Mouse (Mus musculus) naive thymus-derived CD4-positive, alpha-beta T cell, adult 2 months (primary cell): ENCODE data around the gene Hist1h4f.
A peak's percentile ranks its signal among the peaks of the same experiment; 100 is the strongest.

Source experiments
- DNase-seq: peaks from one replicate; pipeline ENCODE4 v3.0.0-alpha.2; 2011; ENCODE audit warnings: low read depth

Hist1h4f gene

GRCm38 (mm10) chr13:23533560-23534367 is 17.7 kb downstream of the Hist1h4f start, which contains the start of gene Hist1h2af:
TSS of gene Hist1h2af (plus strand) at chr13:23533906.
- DNase-seq, result peak; percentile 73

DNA sequence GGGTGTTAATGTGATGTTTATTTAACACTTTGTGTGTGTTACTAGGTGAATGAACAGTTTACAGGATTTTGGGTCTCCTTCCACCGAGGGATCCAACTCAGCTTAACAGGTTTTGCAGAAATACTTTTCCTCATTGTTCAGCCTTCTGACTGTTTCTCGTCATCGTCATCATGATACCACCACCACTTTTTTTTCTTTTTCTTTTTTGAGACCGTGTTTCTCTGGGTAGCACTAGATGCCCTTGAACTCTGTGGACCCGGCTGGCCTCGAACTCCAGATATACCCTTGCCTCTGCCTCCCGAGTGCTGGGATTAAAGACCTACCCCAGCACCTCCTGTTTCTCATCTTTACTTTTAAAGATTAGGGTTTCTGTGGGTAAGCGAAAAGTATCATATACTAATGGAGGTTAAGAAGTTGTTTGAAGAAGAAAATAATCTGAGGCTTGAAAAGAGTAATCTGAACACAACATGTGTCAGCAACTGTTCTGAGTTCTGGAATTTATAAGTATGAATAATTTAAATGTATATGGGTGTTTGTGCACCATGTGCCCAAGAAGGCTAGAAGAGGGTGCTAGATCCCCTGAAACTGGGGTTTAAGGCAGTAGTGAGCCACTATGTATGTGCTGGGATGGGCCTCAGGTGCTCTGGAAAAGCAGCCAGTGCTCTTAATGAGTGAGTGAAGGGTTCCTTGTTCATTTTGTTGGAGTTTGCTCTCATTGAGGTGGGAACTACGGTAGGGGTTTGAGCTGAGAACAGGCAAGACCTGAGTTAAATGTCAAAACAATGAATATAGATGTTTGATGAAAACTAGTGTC is 19.0 kb downstream of the Hist1h4f start:
- DNase-seq, result peak; percentile 6

GRCm38 (mm10) chr13:23530901-23531875 is 20.3 kb downstream of the Hist1h4f start, which contains the start of gene Hist1h4h:
TSS of gene Hist1h4h (plus strand) at chr13:23531050.
- DNase-seq, result peak; percentile 98

DNA sequence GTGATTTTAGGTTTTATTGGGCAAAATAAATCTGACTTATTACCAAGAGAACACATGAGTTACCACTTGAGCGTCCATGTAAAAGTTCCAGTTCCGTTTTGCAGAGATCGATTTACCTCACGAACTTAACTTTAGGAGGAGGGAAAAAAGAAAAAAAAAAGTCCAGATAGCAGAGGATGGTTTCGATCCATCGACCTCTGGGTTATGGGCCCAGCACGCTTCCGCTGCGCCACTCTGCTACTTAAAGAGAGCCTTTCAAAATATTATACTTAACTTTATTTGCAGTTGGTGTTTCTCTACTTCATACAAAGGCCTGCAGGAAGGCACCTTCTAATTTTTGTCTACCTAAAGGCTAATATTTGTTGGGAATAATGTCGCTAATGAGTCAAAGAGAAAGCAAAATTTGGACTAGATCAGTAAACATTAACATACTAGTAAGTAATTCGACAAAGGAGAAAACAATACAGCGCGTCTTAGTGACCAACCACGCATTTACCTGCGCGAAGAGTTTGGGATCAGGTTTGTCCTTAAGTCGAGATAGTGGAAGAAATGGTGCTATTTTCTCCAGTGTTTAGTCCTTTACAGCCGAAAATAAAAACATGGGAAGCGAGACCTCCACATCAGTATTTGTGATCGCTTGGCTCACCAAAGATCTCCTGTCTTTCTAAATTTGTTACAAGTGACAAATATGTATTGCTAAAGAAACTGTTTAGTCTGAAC is 21.1 kb downstream of the Hist1h4f start:
- DNase-seq, result peak; percentile 92

DNA sequence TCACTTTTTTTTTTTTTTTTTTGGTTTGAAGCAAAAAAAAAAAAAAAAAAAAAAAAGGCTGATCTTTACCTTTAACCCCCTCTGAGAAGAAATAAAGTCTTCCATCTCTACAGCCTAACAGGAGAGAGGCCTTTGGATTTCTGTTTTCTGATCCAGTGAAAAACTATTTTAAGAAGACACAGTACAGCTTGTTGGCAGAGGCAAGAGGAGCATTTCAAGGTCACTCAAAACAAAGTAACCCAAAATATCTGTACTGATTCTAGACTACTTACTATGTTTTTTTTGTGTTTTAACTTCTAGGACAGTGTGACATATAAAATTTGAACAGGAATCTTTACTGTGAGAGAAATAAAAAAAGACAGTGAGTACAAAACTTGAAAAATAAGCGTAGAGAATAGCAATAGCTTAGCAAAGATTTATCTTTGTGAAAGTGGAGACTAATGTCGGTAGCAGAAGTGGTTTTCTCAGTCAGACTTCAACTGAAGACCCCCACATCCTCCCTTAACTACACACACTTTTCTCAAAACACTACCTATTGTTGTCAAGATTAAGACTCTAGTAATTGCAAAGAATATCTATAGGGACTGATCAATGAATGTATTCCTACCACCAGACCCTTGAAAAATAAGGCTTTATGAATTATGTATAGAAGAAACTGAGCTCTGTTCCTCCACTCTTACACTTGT is 21.8 kb downstream of the Hist1h4f start:
- DNase-seq, result no peak

DNA sequence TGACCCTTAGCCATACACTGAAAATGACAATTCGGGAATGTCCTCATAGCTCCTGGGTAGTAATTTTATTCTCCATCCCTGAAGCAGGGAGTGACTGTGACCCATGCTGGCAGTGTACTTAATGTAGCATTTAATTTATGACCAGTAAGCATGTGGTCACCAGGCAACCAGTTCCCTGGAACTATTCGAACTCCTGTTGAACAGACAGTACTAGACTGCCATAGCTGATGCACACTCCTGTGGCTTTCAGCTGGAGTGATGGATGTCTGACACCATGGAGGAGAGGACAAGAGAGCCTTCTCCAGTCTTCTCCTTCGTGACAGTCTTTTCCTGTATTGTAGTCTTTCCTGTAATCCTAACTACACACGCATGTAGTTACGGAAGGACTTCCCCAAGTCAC is 22.4 kb downstream of the Hist1h4f start:
- DNase-seq, result no peak

GRCm38 (mm10) chr13:23526312-23526711 is 25.1 kb downstream of the Hist1h4f start:
- DNase-seq, result peak; percentile 95

DNA sequence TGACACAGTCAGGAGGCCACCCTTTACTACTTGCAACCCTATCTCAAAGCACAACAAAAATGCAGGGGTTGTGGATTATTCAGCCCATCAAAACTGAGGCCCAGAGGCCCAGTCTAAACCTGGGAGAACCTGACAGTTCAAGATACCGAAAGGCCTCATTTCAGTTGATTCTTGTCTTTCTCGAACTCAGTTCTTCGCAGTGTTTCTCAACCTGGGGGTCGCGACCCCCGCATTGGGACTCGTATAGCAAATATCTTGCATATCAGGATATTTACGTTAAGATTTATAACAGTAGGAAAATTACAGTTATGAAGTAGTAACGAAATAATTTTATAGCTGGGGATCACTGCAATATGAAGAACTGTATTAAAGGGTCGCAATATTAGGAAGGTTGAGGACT is 25.5 kb downstream of the Hist1h4f start:
- DNase-seq, result no peak

DNA sequence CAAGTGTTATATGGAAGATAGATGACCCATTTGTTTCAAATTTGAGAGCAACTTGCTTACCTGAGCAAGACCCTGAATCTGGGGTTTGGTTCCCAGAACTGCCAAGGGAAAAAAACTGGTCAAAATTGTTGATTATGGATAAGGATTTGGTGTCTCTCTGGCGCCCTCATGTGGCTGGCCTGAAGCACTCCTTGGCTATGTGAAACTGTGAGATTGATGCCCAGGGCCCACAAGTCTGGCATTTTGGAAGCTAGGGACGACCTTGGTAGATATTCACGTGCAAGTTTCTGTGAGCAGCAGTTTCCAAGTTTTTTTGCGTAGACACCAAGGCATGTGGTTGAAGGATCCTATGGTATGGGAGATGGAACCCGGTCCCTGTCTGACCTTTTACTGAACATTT is 26.8 kb downstream of the Hist1h4f start:
- DNase-seq, result peak; percentile 90

DNA sequence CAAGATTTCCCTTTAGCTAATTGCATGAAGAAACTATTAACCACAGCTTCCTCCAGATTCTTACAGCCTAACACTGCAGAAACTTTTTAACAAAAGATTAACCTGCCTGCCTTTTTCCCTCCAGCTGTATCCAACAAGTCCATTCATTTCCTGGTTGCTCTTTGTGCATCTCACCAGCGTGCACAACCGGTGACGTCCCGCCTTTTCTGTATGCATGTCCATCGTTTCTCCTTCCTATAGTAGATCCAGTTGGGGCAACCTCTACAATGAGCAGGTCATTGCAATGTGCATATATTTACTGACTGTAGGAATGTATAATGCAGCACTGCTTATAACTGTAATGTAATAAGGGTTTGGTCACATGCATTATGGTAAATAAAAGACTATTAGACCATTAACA is 27.5 kb downstream of the Hist1h4f start:
- no peak for DNase-seq

DNA sequence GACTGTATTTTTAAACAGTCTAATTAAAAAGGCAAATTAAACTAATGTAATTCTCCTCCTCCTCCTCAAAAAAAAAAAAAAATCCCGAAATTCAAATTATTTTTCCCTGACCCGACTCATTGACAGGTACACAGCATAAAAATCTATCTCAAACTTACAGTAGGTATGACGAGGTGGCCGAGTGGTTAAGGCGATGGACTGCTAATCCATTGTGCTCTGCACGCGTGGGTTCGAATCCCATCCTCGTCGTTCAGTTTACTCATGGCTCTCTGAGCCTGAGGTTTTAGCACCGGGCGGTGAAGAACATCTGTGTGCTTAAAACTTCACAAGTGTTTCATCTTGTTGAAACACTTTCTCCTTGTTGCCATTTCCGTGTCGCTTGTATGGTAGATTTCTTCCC is 29.7 kb downstream of the Hist1h4f start:
- DNase-seq, result peak; percentile 83

DNA sequence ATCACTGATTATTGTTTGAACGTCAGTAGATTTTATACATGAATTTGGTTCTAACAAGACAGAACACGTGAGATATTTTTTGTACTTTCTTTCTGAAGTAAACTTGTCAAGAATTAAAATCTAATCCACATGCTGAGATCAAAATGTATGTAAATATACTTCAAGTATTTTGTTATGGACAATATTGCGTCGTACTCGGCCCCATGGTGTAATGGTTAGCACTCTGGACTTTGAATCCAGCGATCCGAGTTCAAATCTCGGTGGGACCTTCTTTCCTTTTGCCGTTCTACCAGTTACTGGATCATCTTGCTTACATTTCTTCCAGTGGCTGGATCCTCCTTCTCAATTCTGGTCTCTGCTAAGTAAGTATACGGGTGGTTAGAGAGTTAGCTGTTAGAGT is 32.0 kb downstream of the Hist1h4f start:
- peak; percentile 89 for DNase-seq

GRCm38 (mm10) chr13:23518885-23519284 is 32.6 kb downstream of the Hist1h4f start:
- peak; percentile 90 for DNase-seq

DNA sequence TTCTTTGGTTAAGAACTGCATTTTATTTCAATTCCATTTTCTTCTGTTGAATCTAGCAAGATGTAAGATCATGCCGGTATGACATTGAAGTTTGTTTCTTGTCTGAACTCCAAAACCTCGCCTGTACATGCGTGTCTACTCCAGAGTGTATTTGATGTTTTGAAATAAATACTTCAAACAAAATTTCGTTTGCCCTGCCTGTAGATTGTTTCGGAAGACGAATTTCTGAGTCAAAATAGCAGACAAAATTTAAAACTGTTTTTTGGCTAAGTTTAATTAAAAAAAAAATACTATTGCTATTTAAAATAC is 33.2 kb downstream of the Hist1h4f start:
- no peak for DNase-seq

DNA sequence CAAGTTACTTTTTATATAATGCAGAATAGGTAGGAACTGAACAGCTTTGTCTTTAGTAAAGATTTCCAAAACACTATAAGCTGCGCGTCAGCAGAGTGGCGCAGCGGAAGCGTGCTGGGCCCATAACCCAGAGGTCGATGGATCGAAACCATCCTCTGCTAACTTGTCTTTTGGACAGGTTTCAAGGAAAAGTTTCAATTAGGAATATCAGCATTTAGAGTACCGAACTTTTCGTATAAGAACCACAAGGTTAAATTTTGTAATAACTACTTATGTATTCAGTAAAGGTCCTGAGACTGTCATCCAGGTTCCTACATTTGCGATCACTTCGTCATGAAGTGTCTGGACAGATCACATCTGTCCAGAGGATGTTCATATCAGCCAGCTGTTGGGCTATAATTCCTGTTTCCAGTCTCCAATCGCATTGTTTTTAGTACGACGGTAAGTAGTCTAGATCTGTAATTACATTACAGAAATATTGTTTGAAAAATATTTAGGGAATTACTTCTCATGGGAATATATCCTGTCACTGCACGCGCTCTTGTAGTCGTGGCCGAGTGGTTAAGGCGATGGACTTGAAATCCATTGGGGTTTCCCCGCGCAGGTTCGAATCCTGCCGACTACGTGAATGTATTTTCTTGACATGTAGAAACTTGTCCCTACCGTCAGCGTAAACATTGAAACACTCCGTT is 33.7 kb downstream of the Hist1h4f start:
- DNase-seq, result peak; percentile 90

GRCm38 (mm10) chr13:23516822-23517602 is 34.4 kb downstream of the Hist1h4f start:
- DNase-seq, result peak; percentile 93

DNA sequence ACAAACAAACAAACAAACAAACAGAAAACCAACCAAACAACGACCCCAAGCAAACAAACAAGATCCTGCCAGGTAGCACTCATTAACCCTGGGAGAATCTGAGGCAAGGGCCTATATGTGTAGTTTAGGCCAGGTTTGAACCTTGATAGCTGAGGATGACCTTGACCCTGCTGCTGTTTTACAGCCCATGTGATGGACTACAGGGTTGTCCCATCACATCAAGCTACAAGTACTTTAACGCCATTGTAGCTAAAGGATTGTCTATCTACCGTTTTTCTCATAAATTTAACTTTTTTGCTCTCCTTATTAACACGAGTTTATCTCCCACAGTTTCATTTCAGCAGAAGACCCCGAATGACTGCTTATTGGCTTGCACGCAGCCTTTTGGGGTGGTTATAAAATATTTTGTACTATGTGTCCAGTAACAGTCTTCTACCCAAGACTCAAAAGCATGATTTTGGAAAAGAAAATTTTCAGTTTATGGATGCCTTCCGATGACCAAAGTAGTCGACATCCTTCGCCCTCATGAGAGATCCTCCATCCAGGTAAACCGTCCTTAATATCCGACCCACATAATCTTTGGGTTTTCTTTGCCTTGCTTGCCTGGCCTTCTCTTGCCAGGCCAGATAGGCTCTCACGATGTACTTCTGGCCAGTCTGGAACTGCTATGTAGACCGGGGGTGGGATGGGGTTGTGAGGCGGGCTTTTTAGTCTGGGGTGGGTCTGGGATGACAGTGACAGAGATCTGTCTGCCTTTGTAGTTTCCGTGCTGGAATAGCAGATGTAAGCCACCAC is 35.4 kb downstream of the Hist1h4f start:
- DNase-seq, result no peak

DNA sequence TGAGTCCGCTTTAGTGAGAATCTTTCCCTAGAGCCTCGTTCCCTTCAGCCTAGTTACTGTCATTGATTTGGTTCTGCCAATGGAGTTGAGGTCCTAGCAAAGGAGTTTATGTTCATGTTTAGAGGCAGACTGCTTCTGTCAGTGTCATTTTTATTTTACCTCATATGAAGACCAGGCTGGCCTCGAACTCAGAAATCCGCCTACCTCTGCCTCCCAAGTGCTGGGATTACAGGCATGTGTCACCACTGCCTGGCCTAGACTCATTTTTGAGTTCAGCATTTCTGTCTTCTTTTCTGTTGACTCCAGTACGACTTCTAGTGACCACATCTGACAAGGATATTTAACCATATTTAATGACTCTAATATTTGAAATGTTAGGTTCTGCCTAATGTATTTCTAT is 36.2 kb downstream of the Hist1h4f start:
- no peak for DNase-seq

- DNase-seq, result no peak
Observed at GRCm38 (mm10) chr13:23513517-23513916, 37.9 kb downstream of the Hist1h4f start.
